Mouse (Mus musculus): Measurements from ENCODE around the gene Ush2a. TPM values are rescaled to one million over a fixed set of nuclear protein-coding genes. Genes with fewer than 3 reads are reported as not detected.

The Ush2a gene
- total RNA-seq, 2 experiments from 2014 or later: 0.13 to 0.15 TPM

DNA sequence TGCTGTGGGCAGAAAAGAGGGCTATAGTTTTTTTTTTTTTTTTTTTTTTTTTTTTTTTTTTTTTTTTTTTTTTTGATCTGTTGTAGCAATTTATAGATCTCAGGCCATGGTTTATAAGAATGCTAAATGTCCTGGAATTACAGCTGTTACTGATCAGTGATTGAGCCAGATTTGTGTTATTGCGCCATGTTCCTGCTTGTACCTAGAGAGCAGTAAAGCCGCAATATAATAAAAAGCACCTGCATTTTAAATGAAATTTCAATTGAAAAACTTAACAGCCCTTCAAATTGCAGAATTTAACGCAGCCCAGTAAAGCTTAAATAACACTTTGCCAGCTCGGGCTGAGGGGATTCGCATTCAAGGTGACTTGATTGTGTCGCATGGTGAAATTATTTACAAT is 465.1 kb downstream of the Ush2a start:
- no peak overlapping the region for H3K4me3 ChIP-seq
- DNase-seq (ENCODE audit: low spot score in 2 of 2): no peak
- H3K27ac ChIP-seq: no peak overlapping the region
- no peak for TF ChIP-seq CTCF (conservative IDR thresholded peaks at IDR 0.05)

- TF ChIP-seq CTCF (conservative IDR thresholded peaks at IDR 0.05): peak; percentile 65
- H3K27ac ChIP-seq: no peak overlapping the region
- DNase-seq (ENCODE audit: low spot score in 2 of 2): no peak
- peak overlapping the region; percentile 19; the same call in 1 of the 2 replicates for H3K4me3 ChIP-seq
Measured at GRCm38 (mm10) chr1:188728625-188729024, 466.8 kb downstream of the Ush2a start.

DNA sequence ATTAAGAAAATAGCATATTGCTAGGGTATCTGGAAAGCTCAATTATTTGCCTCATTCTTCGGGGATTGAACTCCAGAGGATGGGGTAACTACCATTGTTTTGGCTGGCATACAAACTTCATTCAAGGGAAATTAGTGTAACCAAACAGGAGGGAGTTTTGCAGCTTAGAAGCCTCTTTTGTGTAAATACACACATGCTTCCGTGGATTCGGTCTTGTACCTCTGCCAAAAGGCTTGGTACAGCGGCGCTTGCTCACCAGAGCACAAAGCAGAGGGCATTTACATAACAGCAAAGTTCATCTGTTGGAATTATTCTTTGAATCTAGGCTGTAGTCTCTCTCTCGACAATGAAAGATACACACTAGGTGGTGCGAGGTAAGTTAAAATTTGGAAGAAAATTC is 467.4 kb downstream of the Ush2a start:
- Histone ChIP-seq H3K4me3 (no peak overlapping the region; the same call in 1 of the 2 replicates), H3K27ac (no peak overlapping the region)
- no peak for DNase-seq (ENCODE audit: low spot score in 2 of 2)
- TF ChIP-seq CTCF (conservative IDR thresholded peaks at IDR 0.05): no peak

GRCm38 (mm10) chr1:188734741-188735266 is 473.0 kb downstream of the Ush2a start:
- no peak for DNase-seq (ENCODE audit: low spot score in 2 of 2)
- Histone ChIP-seq H3K27ac (no peak overlapping the region), H3K4me3 (no peak overlapping the region)
- TF ChIP-seq CTCF (conservative IDR thresholded peaks at IDR 0.05): no peak

GRCm38 (mm10) chr1:188742971-188743370 is 481.1 kb downstream of the Ush2a start:
- Histone ChIP-seq H3K4me3 (no peak overlapping the region), H3K27ac (no peak overlapping the region)
- TF ChIP-seq CTCF (conservative IDR thresholded peaks at IDR 0.05): no peak
- DNase-seq (ENCODE audit: low spot score in 2 of 2): no peak

GRCm38 (mm10) chr1:188755031-188755430 is 493.2 kb downstream of the Ush2a start:
- TF ChIP-seq CTCF (conservative IDR thresholded peaks at IDR 0.05): no peak
- DNase-seq (ENCODE audit: low spot score in 2 of 2): no peak
- Histone ChIP-seq H3K4me3 (no peak overlapping the region), H3K27ac (no peak overlapping the region)

DNA sequence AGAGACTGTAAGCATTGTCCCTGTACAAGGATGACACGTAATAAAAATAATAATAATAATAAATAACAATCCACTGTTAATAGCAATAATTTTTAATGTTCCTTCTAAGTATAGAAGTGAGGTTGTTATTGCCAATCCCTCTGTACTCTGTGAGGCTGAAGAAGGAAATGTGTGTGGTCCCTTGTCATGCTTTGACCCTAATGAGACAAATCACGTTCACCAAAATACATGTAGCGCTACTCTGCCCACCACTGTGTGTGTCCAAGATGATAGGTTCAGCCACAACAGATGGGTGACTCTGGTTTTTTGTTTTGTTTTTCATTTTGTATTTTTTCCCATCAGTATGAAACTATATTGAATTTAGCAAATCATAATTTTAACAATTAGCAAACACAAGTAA is 498.7 kb downstream of the Ush2a start:
- Histone ChIP-seq H3K27ac (no peak overlapping the region), H3K4me3 (no peak overlapping the region)
- TF ChIP-seq CTCF (conservative IDR thresholded peaks at IDR 0.05): no peak
- no peak for DNase-seq (ENCODE audit: low spot score in 2 of 2)

DNA sequence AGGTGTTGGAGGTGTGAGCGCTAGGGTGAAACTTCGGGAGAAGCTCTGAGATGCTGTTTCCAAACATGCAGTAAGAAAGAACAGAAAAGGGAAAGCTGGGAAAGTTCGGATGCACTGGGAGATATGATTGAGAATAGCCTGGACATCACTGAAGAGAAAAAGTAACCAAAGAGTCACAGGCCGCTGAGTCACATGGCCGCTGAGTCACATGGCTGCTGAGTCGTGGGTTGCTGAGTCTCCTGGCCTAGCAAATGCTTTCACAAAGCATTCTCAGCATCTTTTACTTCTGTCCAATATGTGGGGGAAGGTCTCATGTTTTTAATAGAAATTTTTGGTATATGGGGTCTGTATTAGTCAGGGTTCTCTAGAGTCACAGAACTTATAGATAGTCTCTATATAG is 500.6 kb downstream of the Ush2a start:
- no peak for DNase-seq (ENCODE audit: low spot score in 2 of 2)
- Histone ChIP-seq H3K27ac (no peak overlapping the region), H3K4me3 (no peak overlapping the region)
- TF ChIP-seq CTCF (conservative IDR thresholded peaks at IDR 0.05): no peak

DNA sequence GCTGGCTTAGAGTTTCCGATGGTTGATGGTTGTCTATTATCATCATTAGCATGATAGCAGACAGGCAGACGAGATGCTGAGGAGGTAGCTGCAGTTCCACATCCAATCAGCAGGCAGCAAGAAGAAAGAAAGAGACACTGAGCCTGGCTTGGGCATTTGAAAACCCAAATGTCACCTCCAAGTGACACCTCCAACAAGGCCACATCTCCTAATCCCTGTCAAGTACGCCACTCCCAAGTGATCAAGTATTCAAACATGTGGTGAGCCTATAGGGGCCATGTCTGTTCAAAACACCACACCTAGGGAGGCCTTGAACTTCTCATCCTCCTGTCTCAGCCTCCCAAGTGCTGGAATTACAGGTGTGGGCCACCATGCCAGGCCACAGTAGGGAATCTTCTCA is 501.9 kb downstream of the Ush2a start:
- no peak for TF ChIP-seq CTCF (conservative IDR thresholded peaks at IDR 0.05)
- DNase-seq (ENCODE audit: low spot score in 2 of 2): no peak
- Histone ChIP-seq H3K27ac (no peak overlapping the region), H3K4me3 (no peak overlapping the region)

DNA sequence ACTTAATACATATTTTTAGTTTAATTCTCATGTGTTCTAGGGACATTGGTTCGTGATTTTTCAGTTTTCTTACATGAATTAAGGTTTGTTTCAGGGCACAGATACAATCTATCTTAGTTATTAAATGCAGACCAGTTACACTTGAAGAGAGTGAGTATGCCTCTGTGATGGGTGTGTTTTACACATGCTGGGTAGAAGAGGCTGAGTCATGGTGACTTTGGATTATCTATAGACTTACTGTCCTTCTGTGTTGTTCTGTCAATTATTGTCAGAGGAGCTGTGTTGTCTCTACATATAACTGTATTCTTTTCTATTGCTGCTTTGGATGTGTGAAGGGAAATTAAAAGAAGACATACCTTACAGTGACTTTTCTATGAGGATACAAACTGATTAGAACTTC is 509.0 kb downstream of the Ush2a start:
- TF ChIP-seq CTCF (conservative IDR thresholded peaks at IDR 0.05): no peak
- Histone ChIP-seq H3K27ac (no peak overlapping the region), H3K4me3 (no peak overlapping the region)
- DNase-seq (ENCODE audit: low spot score in 2 of 2): no peak

DNA sequence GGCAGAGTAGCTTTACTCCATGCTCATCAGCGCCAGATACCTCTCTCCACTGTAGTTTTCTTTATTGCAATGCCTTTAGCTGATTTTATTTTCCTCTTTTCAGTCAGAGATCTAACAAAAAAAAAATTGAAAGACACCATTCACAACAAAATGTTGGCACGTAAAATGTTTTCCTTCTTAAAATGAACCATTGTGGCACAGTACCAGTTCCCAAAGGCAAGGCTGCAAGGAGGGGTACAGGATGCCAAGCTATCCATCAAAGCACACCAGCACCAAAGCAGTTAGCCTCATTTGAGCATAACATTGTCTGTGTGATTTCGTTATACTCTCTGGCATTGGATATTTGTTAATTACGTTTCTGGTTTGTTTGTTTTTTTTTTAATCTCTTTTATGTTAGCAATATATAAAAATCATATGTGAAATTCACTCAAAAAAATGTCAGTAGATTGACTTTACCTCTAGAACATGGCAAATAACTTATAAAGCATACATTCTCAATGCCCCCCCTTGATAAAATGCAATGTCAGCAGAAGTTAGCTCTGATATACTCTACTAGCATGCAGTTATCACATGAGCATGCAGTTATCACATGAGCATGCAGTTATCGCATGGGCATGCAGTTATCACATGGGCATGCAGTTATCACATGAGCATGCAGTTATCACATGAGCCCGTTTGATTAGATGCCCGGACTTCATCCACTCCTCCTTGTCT is 510.9 kb downstream of the Ush2a start:
- DNase-seq (ENCODE audit: low spot score in 2 of 2): no peak
- no peak overlapping the region for H3K4me3 ChIP-seq
- TF ChIP-seq CTCF (conservative IDR thresholded peaks at IDR 0.05): no peak
- H3K27ac ChIP-seq: no peak overlapping the region

GRCm38 (mm10) chr1:188773631-188774030 is 511.8 kb downstream of the Ush2a start:
- TF ChIP-seq CTCF (conservative IDR thresholded peaks at IDR 0.05): no peak

GRCm38 (mm10) chr1:188777556-188778161 is 515.8 kb downstream of the Ush2a start:
- H3K27ac ChIP-seq: no peak overlapping the region
- no peak overlapping the region for H3K4me3 ChIP-seq
- DNase-seq (ENCODE audit: low spot score in 2 of 2): no peak
- no peak for TF ChIP-seq CTCF (conservative IDR thresholded peaks at IDR 0.05)

More at GRCm38 (mm10) chr1:188773631-188774030, 511.8 kb downstream of the Ush2a start:
- DNase-seq (ENCODE audit: low spot score in 2 of 2): no peak
- Histone ChIP-seq H3K4me3 (no peak overlapping the region), H3K27ac (no peak overlapping the region)

DNA sequence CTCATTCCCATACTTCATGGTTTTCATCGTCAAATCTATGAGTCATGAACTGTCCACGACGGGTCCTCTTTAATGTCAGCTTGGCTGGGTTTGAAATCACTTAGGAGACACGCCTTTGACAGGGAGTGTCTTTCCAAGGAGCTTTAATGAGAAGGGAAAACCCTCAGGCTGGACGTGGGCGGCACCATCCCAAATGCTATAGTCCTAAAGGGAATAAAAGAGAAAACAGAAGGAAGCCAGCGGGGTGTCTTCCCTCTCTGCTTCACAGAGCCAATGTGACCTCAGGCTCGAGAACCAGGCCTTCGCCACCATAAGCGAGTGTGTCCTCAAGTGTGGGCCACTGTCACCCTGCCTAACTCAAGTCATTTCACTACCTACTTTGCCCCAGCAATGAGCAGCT is 523.2 kb downstream of the Ush2a start:
- Histone ChIP-seq H3K27ac (no peak overlapping the region), H3K4me3 (no peak overlapping the region)
- no peak for TF ChIP-seq CTCF (conservative IDR thresholded peaks at IDR 0.05)
- DNase-seq (ENCODE audit: low spot score in 2 of 2): no peak
